Mouse (Mus musculus) left cerebral cortex, postnatal 36 days (tissue): Measurements from ENCODE around the gene Zfp69. TPM values are rescaled to one million over a fixed set of nuclear protein-coding genes. Genes with fewer than 3 reads are reported as not detected.

Source experiments
- DNase-seq, 2 experiments: peaks; one replicate each; pipeline ENCODE4 v3.0.0; 2021 to 2022; ENCODE audit warnings: low spot score in 2 of 2, mixed read lengths in 1 of 2
- intact Hi-C: fragments of 180-260 bp; cut with DNase I; formaldehyde crosslinking; loops from one replicate; pipeline ENCODE4 v1.15.1; 2025
- total RNA-seq, 2 experiments: library from RNA; stranded (reverse); gene quantifications; 2 replicates each; pipeline ENCODE4 v1.2.3; 2021

Zfp69 gene
- 1 to 10 TPM; 1.3 to 2.1 TPM for total RNA-seq

DNA sequence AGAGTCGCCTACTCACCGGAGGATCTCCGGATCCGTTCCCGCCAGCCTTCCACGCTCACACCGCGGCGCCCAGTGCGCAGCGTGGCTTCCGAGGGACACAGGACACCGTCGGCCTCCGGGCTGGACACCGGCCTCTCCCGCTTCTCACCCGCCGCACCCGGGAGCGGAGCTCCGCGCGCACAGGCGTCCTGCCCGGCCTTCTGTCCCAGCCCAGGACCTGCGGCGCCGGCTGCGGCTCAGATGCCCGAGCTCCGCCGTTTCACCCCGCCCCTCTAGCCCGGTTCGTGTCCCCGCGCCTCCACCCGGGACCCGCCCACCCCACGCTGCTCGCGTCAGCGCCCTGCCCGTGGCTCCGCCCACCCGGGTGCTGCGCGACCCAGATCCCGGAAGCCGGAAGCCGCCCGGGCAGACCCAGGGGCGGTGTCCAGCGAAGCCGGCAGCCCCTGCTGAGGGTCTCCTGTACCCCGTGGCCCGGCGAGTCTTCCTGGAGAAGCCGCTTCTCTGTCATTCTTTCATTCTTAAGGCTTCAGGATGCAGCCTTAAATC lies at the start of gene Zfp69:
TSS of gene Zfp69 (minus strand) at position 272 of the 546 bp plus-strand sequence.
- DNase-seq, result peak; percentile 84 to 88
- intact Hi-C loops, result no loop called here

DNA sequence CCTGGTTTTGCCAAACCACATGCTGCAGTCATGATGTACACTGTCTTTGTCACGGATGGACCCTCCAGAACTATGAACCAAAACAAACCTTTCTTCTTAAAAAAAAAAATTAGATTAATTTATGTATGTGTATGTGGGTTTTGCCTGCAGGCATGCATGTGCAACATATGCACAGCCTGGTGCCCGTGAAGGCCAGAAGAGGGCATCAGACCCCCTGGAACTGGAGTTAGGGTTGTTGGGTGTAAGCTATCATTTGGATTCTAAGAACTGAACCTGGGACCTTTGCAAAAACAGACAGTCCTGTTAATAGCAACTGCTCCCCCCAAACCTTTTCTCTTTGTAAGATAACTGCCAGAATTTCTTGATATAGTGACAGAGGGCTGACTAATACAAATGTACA lies 49.5 kb upstream of the Zfp69 start:
- intact Hi-C loops, result no loop called here
- DNase-seq, result no peak

DNA sequence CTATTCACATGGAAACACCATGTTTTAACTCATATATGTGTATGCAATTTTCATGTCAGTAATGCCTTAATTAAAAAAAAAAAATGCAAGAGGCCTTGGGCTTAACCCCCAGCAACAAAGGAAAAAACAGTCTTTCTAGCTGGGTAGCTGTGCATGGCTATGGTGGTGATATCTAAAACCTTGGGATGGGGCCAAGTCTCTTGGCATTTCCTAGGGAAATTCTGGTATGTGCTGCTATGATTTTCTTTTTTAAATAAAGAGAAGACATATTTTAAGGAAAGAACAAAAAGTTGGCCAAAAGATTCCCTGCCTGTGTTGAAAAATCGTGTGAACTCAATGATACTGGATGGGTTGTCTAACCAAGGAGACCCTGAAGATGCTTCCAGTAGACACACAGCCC lies 44.4 kb upstream of the Zfp69 start:
- intact Hi-C loops, result no loop called here

DNA sequence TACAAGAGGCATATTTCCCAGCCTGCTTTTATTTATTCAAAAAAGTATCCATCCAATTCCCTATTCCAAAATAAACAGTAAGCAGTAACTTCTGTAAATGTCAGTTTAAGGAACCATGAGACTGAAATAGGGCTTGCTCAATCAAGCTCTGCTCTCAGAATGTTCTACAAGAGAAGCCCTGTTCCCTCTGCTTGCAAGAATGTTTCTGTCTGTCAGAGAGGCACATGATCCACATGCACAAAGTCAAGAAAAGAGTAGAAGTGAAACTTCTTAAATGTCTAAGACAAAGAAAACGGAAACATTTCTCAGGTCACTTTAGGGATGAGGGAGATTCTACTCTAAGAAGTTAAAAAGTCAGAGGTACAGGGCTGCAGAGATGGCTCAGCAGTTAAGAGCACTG lies 41.5 kb upstream of the Zfp69 start:
- no peak for DNase-seq
- intact Hi-C loops, result no loop called here

More for the DNA sequence above, 44.4 kb upstream of the Zfp69 start:
- DNase-seq, result no peak

DNA sequence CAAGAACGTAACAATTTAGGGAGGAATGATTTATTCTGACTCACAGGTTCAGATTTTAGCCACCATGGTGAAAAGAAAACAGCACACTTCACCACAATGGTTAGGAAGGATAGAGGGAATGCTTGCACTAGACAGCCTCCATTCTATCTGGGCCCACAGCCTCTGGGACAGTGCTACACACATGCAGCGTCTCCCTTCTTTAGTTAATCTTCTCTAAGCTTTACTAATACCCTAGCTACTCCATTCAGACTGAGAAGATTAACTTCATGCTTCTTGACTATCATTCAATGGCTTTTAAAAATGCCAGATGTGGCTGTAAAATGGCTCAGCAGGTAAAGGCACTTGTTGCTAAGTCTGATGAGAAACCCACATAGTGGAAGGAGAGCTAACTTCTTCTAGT lies 40.8 kb upstream of the Zfp69 start:
- no peak for DNase-seq
- intact Hi-C loops, result no loop called here

DNA sequence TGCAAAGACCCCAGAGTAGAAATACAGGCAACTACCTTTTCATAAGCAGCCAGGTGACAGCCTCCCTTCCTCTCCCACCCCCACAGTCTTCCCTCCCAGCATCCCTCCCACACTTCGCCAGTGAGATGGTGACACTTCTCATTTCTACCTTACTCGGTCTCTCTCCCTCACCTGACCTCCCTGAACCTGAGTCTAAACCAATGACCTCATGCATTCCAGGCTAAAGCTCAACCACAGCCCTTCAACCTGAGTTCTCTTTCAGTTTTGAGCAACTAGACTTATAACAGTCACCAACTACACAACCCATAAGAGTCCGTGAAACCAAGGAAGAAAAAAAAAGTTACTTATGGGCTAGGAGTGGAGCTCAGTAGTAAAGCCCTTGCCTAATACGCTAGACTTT lies 35.8 kb upstream of the Zfp69 start:
- intact Hi-C loops, result no loop called here
- no peak for DNase-seq

DNA sequence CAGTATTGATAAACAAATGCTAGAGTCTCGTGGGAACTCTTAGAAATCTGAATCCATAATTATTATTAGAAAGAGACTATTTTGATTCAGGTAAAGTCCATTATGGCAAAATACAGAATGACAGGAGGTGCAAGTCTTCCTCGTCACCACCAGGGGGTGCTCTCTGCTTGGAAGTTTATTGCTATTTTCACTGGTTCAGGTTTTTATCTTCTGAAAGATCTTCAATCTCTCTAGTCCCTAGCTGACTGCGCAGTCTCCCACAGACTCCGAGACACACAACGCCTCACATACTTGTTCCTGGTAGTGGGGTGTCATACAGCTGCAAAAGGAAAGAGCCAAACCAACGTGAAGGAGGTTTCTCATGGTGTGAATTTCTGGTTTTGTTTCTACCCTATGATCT lies 34.9 kb upstream of the Zfp69 start:
- peak in 1 of 2 experiments; percentile 35 for DNase-seq
- intact Hi-C loops, result loop anchor here (1.0 kb wide), 1 partner anchor 30 kb away; no protein-coding TSS in a partner anchor

DNA sequence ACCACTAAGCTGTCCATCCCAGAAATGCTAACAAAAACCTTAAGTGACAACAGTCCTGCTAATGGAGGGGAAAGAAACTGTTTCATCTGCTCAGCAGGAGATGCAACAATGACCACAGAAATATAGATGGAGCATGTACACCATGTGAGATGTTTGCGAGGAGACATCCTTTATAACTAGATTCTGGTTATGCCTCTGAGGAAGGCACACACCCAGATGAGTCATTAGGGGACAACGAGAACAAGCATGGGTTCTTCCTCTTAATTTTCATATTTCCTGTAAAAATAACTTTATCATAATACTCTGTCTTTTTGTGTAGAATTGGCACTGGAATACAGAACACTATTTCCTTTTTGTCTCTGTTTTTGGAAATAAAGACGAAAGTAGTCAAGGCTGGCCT lies 26.7 kb upstream of the Zfp69 start:
- DNase-seq, result no peak
- intact Hi-C loops, result no loop called here

DNA sequence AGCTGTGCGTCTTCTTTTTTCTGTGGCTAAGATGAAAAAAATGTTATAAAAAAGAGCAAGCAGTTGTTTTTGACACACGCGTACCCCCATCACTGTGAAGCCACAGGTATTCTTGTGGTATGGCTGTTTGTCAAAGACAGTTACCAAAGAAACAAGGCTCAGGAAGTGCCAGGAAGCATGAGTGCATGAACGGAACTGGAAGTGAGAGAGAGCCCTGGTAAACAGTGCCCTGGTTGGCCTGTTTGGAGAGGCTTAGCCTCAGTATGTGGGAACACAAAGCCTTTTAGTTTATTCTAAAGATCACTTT lies 23.9 kb upstream of the Zfp69 start:
- intact Hi-C loops, result no loop called here
- no peak for DNase-seq

DNA sequence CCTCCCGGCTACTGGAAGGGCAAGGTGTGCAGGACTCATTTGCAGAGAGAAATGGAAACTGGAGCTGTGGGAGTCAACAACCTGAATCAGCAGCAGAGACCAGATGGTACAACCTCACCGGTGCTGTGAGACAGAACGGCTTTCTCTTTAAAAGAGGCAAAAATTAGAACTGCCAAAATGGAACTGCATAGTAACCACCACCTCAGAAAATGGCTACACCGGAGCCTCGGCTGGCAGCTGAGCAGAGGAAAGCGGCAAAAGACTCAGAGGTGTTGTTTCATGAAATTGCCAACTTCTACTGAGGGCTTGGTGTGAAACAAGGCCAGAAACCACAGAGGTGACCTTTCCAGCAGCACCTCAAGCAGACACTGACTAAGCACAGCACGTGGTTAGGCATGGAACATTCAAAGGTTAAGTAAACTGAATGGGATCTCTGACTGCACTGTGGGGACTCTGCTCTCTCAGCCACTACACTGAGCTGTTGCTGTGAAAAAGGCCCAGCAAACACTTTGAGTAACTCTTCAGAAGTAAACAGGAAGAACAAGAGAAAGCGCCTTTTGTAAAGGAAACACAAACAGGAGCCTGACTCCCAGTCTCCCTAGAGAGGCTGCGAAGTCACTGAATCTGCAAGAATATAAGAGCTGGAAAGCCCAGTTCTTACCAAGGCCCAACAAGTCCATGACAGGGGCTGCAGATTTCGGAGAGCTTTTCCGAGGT lies 23.4 kb upstream of the Zfp69 start:
- intact Hi-C loops, result no loop called here
- peak; percentile 43 to 57 for DNase-seq

DNA sequence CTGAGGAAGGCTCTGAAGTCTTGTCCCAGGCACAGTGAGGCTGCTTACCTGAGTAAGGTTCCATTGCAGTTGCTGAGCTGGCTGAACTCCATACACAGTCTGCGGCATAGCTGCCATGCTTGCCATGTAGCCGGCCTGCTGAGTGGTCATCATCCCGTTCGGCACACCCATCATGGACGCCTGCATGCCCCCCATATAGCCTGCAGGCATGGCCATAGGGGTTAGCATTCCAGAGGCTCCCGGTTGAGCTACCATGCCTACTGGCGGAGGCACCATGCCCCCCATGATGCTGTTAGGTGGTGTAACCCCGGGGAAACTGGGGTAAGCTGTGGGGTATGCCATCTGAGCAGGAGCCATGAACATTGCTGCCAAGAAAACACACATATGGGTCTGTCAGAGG lies 20.3 kb upstream of the Zfp69 start:
- intact Hi-C loops, result no loop called here
- no peak for DNase-seq

DNA sequence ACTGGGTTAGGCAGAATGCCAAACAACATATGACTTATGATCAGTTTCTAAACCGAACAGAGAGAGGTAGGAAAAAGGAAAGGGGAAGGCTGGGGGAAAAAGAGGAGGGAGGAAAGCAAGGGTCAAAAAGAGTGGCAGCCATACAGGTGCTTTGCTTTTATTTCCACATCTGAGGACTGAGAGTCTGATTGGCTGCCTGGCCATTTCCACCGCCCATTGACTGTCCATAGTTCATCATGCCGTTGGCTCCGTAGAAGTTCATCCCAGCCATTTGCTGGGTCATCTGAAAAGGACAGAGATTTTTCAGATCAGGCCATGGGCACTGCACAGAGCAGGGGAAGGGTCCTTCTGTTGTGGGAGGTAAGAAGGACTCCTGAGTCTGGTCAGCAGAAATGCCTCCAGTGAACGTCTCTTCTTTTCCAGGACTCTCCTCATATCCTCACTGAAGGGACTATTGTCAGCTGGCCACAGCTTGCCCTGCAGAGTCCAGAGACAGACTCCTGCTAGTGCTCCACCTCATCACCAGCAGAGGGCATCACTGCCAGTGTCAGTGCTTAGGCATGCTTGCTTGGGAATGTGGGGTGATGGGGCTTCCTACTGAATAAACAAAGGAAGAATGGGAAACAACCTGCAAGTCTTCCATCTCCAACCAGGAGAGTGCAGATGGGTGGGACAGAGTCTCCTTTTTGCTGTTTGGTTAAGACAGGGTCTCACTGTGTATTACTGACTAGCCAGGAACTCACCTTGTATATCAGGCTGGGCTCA lies 18.1 kb upstream of the Zfp69 start:
- DNase-seq, result peak in 1 of 2 experiments; percentile 31
- intact Hi-C loops, result no loop called here

DNA sequence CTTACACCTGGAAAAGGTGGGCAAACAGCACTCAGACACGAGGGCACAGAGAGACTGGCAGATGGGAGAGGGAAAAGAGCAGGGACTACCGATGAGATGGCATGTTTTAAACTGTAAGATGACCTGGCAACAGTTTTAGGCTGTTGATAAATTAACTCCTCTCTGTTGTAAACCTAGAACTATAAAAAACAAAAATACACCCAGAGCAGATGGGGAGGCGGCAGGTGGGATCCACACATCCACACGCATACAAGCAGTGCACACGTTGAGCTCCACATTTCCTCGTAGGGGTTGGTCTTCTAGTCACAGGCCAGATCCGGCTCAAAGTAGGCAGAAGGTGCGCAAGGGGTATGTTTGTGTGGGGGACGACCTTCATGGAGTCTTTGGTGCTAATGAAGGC lies 17.0 kb upstream of the Zfp69 start:
- intact Hi-C loops, result no loop called here
- no peak for DNase-seq

DNA sequence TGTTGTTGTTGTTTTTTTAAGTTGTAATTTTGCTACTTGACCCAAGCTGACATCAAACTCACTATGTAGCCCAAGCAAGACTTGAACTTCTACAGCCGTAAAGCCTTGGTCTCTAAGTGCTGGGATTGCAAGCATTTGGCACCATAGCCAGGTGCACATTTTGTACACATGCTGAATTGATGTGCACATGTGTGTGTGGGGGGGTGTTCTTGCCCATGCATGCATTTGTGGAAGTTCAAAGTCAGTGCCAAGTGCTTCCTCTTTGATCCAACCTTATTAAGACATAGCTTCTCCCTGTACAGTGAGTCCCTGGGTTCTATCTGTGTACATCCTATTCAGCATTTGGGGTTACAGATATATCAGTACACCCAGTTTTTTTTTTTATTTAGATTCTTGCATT lies 4.1 kb upstream of the Zfp69 start:
- DNase-seq, result no peak
- intact Hi-C loops, result no loop called here

DNA sequence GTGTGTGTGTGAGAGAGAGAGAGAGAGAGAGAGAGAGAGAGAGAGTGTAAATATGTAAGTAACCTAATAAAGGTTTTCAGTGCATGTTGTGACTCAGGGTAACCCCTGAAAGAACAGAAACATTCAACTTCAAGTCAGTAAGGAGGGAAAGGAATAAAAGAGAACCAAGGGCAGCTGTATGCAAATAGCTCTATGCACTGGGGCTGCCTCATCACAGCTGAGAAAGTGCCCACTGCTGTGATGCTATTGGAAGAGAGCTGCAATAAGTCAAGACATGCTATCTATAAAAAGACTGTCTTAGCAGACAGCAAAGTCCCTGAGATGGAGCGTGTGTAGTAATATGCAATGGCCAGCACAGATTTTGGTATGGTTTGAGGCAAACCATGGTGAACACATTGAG lies 2.2 kb upstream of the Zfp69 start:
- intact Hi-C loops, result no loop called here
- no peak for DNase-seq

DNA sequence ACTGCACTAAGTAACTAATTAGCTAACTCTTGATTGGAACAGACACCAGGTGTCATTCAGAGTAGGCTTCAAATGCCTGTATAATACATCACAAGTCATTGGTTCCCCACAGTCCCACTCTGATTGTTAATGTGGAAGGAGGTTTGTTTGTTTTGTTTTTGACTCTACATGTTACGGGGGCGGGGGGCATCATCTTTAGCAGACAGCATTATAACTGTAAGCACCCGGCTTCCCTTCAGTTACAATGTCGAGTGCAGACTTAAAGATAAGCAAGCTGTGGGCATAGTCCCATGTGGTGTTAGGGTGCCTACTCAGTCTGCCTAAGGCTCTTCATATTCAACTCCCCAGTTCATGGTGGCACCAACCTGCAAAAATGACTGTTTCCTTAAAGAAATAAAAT lies 1.5 kb upstream of the Zfp69 start:
- intact Hi-C loops, result no loop called here
- DNase-seq, result no peak

DNA sequence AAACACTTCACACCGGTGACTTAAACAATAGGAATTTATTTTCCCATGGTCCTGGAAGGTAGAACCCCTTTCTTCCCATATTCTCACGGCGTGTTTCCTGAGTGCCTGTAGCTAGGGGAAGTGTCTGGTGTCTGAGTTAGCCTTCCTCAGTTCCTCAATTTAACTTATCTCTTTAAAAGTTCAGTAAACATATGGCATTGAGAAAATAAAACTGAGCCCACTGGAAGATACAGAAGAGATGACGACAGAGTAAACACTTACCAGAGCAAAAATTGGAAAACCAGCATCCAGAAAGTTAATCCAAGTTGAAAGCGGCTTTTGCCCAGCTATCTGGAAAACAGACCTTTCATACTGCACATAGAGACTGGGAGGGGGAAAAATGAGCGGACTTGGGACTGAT lies 664 bp upstream of the Zfp69 start:
- no peak for DNase-seq
- intact Hi-C loops, result no loop called here

DNA sequence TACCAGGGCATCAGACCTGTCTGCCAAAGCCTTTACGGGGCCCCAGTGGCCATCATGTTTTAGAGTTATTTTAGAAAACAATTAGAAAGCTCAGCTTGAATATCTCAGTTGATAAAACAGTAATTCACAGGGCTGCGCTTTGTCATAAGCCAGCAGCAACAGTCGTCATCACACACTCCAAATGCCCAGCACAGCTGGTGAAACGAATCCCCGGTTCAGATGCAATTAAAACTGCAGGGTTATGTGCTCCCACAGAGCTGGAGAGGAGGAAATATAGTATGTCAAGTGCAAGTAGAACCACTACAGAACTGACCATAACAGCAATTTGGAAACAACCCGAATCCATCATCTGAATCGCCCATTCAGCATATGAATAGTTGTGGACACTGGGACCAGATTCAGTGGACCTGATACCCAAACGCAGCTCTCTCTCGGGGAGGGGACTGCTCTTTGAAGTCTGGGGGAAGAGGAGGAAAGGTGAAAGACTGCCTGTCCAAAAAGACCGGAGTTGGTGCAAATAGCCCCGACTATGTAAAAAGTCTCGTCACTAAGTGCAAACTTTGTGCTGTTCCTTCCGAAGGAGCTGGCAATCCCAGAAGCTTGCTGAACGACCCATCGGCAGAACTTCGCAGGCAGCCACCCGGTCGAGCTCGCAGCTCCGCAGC lies 604 bp downstream of the Zfp69 start:
- DNase-seq, result no peak
- intact Hi-C loops, result no loop called here

DNA sequence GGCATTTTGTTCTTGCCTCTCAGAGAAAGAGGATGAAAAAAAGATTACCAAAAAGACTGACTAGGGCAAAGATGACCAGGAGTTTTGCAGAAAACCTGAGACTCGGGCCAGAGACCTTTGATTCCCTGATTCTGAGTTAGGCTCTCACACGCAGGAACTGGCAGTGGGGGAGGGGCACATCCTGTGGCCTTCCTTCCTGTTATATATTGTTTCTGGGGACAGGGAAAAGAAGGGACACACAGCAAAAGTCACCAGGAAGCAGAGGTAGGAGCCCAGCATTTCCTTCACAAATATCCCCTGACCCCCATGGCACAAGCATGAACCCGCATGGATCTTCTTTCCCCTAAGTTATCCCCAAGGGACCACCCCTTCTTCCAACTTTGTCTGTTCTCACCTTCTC lies 2.6 kb downstream of the Zfp69 start:
- intact Hi-C loops, result no loop called here
- DNase-seq, result no peak

DNA sequence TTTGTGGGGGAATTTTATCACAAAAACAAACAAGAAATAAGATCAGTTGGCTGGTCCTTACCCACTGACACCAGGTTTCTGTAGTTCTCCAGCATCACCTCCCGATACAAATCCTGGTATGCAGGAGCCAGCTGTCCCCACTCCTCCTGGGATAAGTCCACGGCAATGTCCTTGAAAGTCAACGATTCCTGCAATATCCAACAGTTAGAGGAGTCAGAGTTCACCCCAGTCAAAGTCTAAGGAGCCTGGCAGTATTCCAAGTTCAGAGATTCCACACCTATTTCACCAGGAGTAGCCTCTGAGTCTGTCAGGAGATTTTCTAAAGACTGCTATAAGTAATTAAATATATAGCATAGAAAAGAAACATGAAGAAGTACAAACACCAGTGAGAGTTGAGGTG lies 16.5 kb downstream of the Zfp69 start:
- DNase-seq, result no peak
- intact Hi-C loops, result no loop called here

DNA sequence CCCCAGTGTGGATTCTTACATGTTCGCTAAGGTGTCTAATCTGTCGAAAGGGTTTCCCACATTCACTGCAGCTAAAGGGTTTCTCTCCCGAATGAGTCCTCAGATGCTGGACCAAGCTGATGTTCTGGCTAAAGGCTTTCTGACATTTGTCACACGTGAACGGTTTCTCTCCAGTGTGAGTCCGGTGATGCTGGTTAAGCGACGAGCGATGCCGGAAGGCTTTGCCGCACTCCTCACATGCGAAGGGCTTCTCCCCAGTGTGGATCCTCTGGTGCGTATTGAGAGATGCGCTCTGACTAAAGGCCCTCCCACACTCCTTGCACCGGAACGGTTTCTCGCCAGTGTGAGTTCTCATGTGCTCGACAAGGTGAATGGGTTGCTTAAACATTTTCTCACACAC lies 20.8 kb downstream of the Zfp69 start:
- intact Hi-C loops, result no loop called here
- no peak for DNase-seq
